Mouse (Mus musculus) fibroblast of lung, adult 2 months (primary cell): ENCODE results near the gene Runx1.

Experiments used
- DNase-seq: peaks from one replicate; pipeline ENCODE4 v3.0.0-alpha.2; 2011; ENCODE audit warnings: low read depth

The Runx1 gene

DNA sequence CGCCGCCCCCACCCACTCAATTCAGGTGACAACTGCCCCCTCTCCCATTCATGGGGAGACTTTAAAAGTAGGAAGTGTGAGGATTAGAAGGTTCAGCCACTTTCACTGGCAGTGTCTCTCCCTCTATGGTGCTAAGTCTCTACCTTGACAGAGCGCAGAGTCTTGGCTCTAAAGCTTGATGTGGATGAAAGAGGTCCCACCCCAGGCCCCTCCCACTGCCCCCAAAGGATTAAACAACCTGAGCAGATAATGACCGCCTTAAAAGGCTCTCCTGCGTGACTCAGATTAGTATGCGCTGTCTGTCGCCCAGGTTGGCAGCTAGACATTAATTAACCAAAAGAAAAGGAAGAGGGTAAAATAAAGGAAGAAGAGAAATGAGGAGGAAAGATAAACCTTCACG lies 215.5 kb downstream of the Runx1 start:
- DNase-seq = no peak

DNA sequence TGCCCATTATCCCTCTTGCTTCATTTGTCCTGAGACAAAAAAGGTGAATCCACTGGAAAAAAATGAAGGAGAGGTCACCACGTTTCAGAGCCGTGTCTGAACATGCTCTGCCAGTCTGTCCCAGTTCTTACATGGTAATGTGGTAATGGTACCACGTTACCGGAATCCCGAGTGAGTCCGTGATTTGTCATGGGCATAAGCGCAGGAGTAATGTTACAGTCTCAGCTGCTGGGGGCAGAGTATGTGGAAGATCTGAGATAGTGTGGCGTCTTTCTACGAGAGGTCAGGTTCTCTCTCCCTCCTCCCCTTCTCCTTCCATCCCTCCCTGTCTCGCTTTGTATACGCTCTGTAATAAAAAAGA lies 216.3 kb downstream of the Runx1 start:
- peak; percentile 58 for DNase-seq

DNA sequence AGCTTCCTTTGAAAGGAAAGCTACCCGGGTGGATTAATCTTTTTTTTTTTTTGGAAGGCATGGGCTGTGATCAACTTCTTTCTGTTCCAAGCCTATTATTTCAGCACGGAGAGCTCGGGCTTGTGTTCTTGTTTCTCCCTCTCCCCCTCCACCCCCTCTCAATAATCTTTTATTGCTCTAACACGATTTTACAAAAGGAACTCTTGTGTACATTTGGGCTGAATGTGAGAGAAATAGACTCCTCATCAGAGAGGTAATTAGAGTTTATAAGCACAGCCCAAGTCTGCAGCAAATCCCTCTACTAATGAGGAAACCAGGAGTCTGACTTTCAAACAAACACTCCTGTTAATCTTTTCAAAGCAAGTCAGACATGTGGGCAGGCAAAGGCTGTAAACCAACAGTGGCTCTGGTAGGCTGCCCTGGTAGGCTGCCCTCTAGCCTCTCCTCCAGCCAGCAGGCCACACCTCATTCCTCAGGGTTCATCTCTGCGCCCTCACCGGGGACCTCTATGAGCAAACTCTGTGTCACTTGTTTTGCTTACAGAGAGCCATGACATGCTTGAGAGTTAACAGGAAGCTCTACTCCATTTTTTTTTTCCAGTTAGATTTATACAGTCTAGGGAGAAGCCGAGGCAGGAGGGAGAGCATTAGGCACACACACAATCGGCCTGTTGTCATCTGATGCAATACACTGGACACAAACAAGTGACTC lies 216.8 kb downstream of the Runx1 start:
- peak; percentile 62 for DNase-seq

DNA sequence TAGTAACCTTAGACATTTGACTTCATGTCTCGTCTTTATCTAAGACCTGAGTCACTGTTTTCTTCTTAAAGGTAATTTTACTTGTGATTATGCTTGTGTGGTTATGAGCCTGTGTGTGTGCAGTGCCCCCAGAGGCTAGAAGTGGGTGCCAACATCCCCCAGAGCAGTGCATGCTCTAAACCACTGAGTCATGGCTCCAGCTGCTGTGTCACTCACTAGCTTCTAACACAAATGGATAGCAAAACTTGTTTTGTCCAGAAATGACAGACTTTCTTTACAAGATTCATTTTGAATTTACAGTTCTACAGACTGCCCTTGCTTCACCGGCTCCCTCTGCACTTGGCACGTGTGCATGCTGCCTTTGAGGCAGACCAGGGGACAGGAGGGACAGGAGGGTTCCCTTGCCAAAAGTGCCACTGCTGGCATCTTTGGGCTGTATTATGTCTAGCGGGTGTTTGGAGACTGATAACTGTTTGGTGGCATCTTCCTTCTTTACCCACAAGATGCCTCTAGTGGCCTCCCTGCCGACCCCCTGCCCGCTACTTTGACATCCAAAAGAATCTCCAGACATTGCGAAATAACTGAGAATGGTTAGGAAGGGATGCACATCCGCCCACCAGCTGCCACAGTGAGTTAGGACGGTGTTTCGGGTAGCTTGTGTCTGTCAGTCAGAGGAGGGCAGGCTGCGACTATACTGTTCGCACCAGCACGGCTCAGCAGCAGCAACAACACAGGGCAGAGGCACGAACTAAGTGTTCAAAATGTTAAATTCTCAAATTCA lies 217.6 kb downstream of the Runx1 start:
- peak; percentile 59 for DNase-seq

GRCm38 (mm10) chr16:92606491-92606965 lies 219.4 kb downstream of the Runx1 start:
- no peak for DNase-seq

DNA sequence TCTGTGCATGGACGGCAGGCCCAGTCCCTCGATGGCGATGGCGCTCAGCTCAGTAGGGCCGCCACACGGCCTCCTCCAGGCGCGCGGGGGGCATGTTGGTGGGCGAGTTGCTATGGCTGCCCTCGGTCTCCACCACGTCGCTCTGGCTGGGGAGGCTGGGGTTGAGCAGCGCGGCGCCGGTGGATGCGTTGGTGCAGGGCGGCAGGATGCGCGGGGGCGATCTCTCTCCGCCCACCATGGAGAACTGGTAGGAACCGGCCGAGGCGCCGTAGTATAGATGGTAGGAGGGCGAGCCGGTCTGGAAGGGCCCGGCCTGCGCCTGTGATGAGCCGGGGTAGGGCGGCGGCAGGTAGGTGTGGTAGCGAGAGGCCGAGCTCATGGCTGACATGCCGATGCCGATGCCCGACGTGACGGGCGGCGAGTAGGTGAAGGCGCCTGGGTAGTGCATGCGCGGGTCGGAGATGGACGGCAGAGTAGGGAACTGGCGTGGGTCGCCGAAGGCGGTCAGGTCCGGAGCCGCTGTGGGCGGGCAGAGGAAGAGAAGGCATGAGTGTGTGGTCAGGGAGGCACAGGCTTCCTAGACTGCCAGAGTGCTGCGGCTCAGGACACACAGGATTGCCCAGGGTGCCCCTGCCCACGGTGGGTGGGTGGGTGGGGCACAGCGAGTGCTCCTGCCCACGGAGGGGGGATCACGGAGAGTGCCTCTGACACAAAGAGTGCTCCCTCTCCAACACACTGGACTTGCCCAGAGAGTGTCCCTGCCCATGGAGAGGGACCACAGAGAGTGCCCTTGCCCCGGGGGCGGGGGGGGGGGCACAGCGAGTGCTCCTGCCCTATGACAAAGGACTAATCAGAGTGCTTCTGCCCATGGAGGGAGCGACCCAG lies 220.1 kb downstream of the Runx1 start:
- no peak for DNase-seq

DNA sequence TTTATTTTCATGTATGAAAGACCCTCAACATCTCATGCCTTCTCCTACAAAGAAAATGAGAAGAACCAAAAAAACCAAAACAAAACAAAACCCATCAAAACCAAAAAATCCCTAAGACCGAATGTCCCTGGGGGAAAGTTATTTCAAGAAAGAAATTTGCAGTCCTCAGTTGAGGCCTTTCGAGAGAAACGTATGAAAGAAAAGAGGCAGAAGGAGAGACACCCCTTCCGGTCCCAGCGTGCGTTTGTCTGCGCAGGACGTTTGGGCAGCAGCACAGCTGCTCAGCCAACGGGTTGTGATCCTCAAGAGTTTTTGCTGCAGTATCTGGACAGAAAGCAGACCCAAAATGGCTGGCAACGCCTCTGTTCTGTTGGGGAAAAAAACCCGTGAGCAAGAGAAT lies 223.4 kb downstream of the Runx1 start:
- no peak for DNase-seq

GRCm38 (mm10) chr16:92601270-92601826 lies 224.6 kb downstream of the Runx1 start:
- no peak for DNase-seq

GRCm38 (mm10) chr16:92599451-92599850 lies 226.5 kb downstream of the Runx1 start:
- DNase-seq = no peak

DNA sequence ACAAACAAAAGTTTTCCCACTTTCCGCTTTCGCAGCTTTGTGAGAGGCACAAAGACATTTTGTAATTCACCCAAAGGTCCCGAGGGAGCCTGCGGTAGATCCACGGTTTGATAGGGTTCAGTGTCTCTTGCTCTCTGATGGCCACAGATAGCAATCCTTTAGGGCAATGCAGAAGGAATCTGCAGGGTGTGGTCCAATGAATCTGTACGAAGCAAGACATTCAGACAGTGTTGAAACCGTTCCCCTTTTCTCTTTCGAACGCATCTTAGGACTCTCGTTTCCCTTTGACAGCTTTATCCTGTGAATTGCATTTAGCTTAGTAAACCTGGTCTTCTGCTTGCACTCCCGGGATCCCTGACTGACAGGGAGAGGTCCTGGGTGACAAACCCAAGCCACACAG lies 228.3 kb downstream of the Runx1 start:
- DNase-seq = no peak

- DNase-seq = no peak
Observed at GRCm38 (mm10) chr16:92592207-92592606, 233.7 kb downstream of the Runx1 start.

DNA sequence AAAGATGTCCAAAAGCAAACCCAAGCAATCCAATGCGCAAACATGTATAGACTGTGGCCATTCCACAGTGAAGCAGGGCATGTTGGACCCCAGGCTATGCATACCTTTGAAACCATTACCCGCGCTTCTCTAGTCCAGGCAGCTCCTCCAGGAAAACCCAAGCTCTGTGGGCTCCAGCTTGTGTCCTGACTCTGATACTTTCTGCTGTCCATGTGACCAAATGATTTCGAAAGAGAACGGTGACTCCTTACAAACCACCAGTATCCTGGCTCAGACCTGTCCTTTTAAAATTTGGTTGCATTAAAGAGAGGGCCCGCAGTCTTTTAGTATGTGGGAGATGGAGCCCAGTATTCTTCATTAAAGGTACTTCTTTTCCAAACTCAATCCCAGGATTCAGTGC lies 234.2 kb downstream of the Runx1 start:
- DNase-seq = no peak

DNA sequence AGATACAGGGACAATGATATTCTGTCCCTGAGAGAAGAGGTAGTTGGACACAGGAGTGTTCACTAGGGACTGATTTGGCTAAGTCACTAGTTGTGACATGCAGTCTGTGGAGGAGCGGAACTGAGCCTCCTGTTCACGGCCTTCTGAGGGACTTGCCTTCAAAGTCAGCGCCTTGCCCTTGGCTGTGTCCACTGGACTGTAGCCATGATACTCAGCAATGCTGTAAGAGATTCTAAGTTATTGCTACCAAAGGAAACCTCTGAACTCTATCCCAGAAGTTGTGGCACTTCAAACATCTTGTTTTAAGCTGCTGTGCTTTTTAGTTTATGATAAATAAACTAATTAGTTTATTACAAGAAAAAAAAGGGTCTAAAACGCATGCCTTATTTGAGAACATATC lies 238.1 kb downstream of the Runx1 start:
- DNase-seq = no peak

DNA sequence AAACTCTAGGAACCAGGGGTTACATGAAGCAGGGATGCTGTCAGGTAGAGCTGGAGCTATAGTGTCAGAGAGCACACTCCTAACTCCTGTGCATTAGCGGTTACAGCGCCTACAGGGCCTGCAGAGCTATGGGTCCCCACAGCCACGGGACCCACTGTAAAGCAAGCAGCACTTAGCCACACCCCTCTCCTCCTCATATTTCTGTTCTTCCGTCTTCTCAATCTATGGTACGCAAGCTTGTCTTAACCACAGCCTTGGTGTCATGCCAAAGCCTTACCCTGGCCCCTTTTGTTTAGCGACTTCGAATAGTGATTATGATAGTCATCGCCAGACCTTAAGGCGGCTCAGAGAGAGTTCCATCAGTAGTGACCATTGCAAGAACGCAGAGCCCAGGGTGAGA lies 244.2 kb downstream of the Runx1 start:
- DNase-seq = no peak

DNA sequence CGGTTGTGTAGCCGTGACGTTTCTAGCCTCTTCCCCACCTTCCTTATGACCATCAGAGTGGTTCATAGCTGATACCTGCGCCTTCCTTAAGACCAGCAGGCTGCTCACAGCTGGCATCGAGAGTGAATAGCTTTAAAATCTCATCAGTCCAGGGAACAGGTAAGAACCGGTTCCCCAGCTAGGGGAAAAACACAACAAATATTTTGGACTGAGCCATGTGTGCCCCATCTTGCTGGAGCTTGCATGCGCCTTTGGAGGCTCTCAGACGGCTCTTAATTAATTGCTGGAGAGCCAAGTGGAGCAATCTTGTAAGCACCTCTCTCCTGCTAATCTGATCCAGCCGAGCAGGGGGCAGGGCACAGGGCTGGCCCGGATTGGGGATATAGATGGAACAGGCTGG lies 245.0 kb downstream of the Runx1 start:
- DNase-seq = no peak

GRCm38 (mm10) chr16:92578915-92579653 lies 246.9 kb downstream of the Runx1 start:
- no peak for DNase-seq

DNA sequence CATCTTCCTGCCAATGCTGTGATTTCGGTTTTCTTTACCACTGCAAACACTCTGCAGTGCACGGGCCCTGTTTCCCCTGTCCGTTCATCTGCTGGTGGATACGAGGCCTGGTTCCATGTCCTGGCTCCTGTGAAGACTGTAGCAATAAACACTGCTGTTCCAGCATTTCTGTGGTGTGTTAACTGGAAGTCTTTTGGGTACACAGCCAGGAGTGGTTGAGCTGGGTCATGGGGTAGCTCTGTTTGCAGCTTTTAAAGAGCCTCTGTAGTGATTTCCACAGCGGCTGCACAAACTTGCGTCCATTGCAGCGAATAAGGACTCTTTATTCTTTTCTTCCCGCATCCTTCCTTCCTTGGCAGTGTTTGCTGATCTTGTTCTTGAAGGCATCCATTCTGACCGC lies 248.6 kb downstream of the Runx1 start:
- peak; percentile 74 for DNase-seq

DNA sequence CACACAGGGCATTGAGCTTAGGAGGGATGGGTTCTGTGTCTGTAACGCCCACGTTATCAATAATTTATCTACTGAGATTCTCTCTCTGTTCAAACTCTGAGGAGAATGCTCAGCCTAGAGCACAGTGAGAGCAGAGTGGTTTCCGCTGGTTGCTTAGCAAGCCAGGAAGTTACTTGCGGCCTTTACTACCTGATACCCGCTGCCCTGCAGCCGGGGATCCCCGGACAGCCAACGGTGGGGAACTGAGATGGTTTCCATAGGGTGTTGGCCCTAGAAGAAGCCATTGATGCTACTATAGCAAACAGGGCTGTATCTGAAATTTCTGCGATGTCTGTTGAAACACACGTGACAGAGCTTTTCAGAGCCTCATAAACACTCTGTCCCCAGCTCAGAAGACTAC lies 250.2 kb downstream of the Runx1 start:
- no peak for DNase-seq

- no peak for DNase-seq
Observed at GRCm38 (mm10) chr16:92573193-92573592, 252.8 kb downstream of the Runx1 start.

GRCm38 (mm10) chr16:92571246-92571645 lies 254.7 kb downstream of the Runx1 start:
- DNase-seq = no peak

- DNase-seq = no peak
Observed at GRCm38 (mm10) chr16:92566146-92566545, 259.8 kb downstream of the Runx1 start.

DNA sequence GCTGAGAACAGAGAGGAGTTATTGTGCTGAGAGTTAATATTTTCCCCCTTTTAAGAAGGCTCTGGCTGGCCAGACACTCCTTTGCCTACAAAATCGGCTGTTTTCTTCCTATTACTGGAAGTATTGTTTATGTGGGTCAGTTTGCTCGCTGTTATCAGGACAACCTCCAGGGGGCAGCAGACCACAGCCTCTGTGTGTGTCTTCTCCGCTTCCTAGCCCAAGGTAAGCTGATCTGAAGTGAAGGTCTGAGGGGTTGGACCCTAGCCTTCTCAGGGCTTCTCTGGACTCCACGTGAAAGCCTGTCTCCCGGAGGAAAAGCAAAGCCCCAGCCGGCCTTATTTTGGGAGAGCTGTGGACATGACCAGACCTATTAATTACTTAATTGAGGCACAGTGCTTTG lies 260.2 kb downstream of the Runx1 start:
- DNase-seq = peak; percentile 87
